Mouse (Mus musculus) liver, adult 2 months (tissue): ENCODE data around the gene Rapgef2.

Experiments used
- CTCF ChIP-seq: fragments of 200-500 bp; IDR thresholded peaks from 2 replicates; pipeline ENCODE4 v1.5.1; 2011; ENCODE audit warnings: low read depth, low read length, control low read depth
- POLR2A ChIP-seq: fragments of 200-500 bp; IDR thresholded peaks from 2 replicates; pipeline ENCODE4 v1.6.1; 2011; ENCODE audit warnings: low read length, control low read depth; ENCODE audit not compliant: insufficient read depth; ENCODE audit errors: extremely low read depth

DNA sequence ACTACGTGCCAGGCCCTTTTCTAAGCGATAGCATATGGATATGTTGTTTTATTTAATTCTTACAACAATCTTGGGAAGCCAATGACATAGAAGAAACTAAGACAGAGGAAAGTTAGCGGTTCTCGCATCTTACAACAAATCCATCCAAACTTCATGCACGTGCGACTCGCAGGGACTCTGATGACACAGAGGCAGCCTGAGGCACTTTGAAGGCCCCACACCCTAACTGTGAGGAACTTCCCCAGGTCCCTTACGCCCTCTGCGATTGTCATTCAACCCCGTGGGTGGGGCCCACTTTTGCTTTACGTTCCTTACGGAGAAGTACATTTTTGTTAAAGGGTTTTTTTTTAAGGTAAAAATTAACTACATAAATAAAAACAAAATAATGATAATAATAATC lies 166.3 kb downstream of the Rapgef2 start:
- TF ChIP-seq POLR2A: no peak
- no peak for TF ChIP-seq CTCF
